Mouse (Mus musculus) forebrain, embryonic 14.5 days (tissue): ENCODE data around the gene Trmt11. TPM values are rescaled to one million over a fixed set of nuclear protein-coding genes. Genes with fewer than 3 reads are reported as not detected.

Experiments
- ATAC-seq: fragments of 200-750 bp; cut with Nextera tagmentation; 2 replicates; pipeline ENCODE4 v1.8.0; 2017; ENCODE audit warnings: mild to moderate bottlenecking, moderate library complexity
- DNase-seq: peaks from one replicate; pipeline ENCODE4 v3.0.0-alpha.2; 2015; ENCODE audit warnings: low spot score
- H3K27ac ChIP-seq: fragments of 300-500 bp; sonication (generic); 2 replicates; pipeline ENCODE4 v1.5.1; 2014; ENCODE audit warnings: low read depth, mild to moderate bottlenecking, control low read depth, low read length, moderate library complexity
- H3K27me3 ChIP-seq: fragments of 300-500 bp; sonication (generic); replicated peaks from 2 replicates; pipeline ENCODE4 v1.6.1; 2014; ENCODE audit warnings: low read length, control low read depth, mixed read lengths; ENCODE audit not compliant: control insufficient read depth, insufficient read depth
- H3K36me3 ChIP-seq: fragments of 300-500 bp; sonication (generic); 2 replicates; pipeline ENCODE4 v1.6.1; 2014; ENCODE audit warnings: low read length, control low read depth; ENCODE audit not compliant: control insufficient read depth, insufficient read depth
- H3K4me1 ChIP-seq: fragments of 300-500 bp; sonication (generic); 2 replicates; pipeline ENCODE4 v1.6.1; 2014; ENCODE audit warnings: antibody characterized with exemption, low read length, control low read depth; ENCODE audit not compliant: control insufficient read depth, insufficient read depth
- H3K4me2 ChIP-seq: fragments of 300-500 bp; sonication (generic); 2 replicates; pipeline ENCODE4 v1.6.1; 2014; ENCODE audit warnings: mild to moderate bottlenecking, control low read depth, low read length
- H3K4me3 ChIP-seq: fragments of 300-500 bp; sonication (generic); 2 replicates; pipeline ENCODE4 v1.5.1; 2014; ENCODE audit warnings: low read depth, low read length, control low read depth
- H3K9ac ChIP-seq: fragments of 300-500 bp; sonication (generic); 2 replicates; pipeline ENCODE4 v1.6.1; 2014; ENCODE audit warnings: mild to moderate bottlenecking, low read length, control low read depth, moderate library complexity
- H3K9me3 ChIP-seq: fragments of 300-500 bp; sonication (generic); replicated peaks from 2 replicates; pipeline ENCODE4 v1.6.1; 2016; ENCODE audit warnings: low read length, control low read depth, mixed read lengths; ENCODE audit not compliant: control insufficient read depth
- WGBS: fragments of 180-500 bp; shearing (Covaris S2); extraction: QIAGEN DNeasy Blood & Tissue Kit; methylation state at CpG from one replicate; pipeline ENCODE4 v1.1.7; 2014; 5-methylcytosine and 5-hydroxymethylcytosine counted together
- polyA plus RNA-seq: library from polyadenylated mRNA; unstranded; fragments of >200 nt; fragmentation: Nextera tagmentation; extraction: Ambion mirVana; gene quantifications from 2 replicates; pipeline ENCODE4 v1.2.1, GENCODE M21; 2014

Gene Trmt11
- polyA plus RNA-seq, 1 experiment from 2014 or later, result 21.4 TPM

GRCm38 (mm10) chr10:30624161-30625019 lies 23.8 kb upstream of the Trmt11 start:
- peak overlapping the region; percentile 62; the same call in 1 of the 2 replicates for H3K27ac ChIP-seq
- no peak overlapping the region for H3K4me2 ChIP-seq
- 35% methylated on average over 5 of the region's 5 CpGs for WGBS
- no peaks in the 10 kb centered on the region for H3K4me1 ChIP-seq
- no peaks in the 10 kb centered on the region for H3K9me3 ChIP-seq
- no peaks in the 10 kb centered on the region for H3K36me3 ChIP-seq
- H3K4me3 ChIP-seq, result no peak overlapping the region
- ATAC-seq (peak; percentile 94), DNase-seq (peak; percentile 84)
- H3K27me3 ChIP-seq, result no peaks in the 10 kb centered on the region
- H3K9ac ChIP-seq, result no peak overlapping the region

GRCm38 (mm10) chr10:30622928-30623327 lies 22.4 kb upstream of the Trmt11 start:
- ATAC-seq (no peak), DNase-seq (peak; percentile 56)
- Histone ChIP-seq H3K36me3 (no peaks in the 10 kb centered on the region), H3K9ac (no peak overlapping the region), H3K9me3 (no peaks in the 10 kb centered on the region), H3K27ac (no peak overlapping the region), H3K27me3 (no peaks in the 10 kb centered on the region), H3K4me1 (no peaks in the 10 kb centered on the region; the same call in 1 of the 2 replicates), H3K4me2 (no peak overlapping the region), H3K4me3 (no peak overlapping the region)

GRCm38 (mm10) chr10:30618918-30619210 lies 18.3 kb upstream of the Trmt11 start:
- Histone ChIP-seq H3K4me1 (no peaks in the 10 kb centered on the region; the same call in 1 of the 2 replicates), H3K4me3 (peak overlapping the region; percentile 64), H3K27me3 (no peaks in the 10 kb centered on the region), H3K9ac (peak overlapping the region; percentile 76), H3K36me3 (no peaks in the 10 kb centered on the region), H3K9me3 (no peaks in the 10 kb centered on the region), H3K4me2 (peak overlapping the region; percentile 78), H3K27ac (no peak overlapping the region)
- ATAC-seq, result no peak; the same call in 1 of the 2 replicates
- WGBS, result 38% methylated on average over 3 of the region's 3 CpGs
- no peak for DNase-seq

- Histone ChIP-seq H3K9me3 (no peaks in the 10 kb centered on the region), H3K9ac (peak overlapping the region; percentile 76)
- 1% methylated on average over 49 of the region's 49 CpGs for WGBS
Measured at GRCm38 (mm10) chr10:30618091-30618917, 17.8 kb upstream of the Trmt11 start.

GRCm38 (mm10) chr10:30613039-30613438 lies 12.5 kb upstream of the Trmt11 start:
- no peak for DNase-seq
- Histone ChIP-seq H3K27me3 (no peaks in the 10 kb centered on the region), H3K4me3 (no peak overlapping the region), H3K9me3 (no peaks in the 10 kb centered on the region), H3K36me3 (0 out of 2 replicates have a peak, but pooled peaks cover 12% of the 10 kb centered on the region), H3K4me2 (no peak overlapping the region), H3K27ac (no peak overlapping the region), H3K9ac (no peak overlapping the region), H3K4me1 (no peaks in the 10 kb centered on the region)
- ATAC-seq, result no peak
- WGBS, result 91% methylated on average over 4 of the region's 4 CpGs

More at GRCm38 (mm10) chr10:30618091-30618917, 17.8 kb upstream of the Trmt11 start:
- DNase-seq (peak; percentile 99), ATAC-seq (peak; percentile 99)
- Histone ChIP-seq H3K36me3 (0 out of 2 replicates have a peak, but pooled peaks cover under 1% of the 10 kb centered on the region), H3K27me3 (no peaks in the 10 kb centered on the region), H3K4me3 (peak overlapping the region; percentile 64), H3K4me2 (peak overlapping the region; percentile 78), H3K27ac (peak overlapping the region; percentile 89), H3K4me1 (no peaks in the 10 kb centered on the region; the same call in 1 of the 2 replicates)

GRCm38 (mm10) chr10:30609614-30610013 lies 9.1 kb upstream of the Trmt11 start:
- Histone ChIP-seq H3K4me1 (no peaks in the 10 kb centered on the region), H3K4me2 (no peak overlapping the region), H3K36me3 (0 out of 2 replicates have a peak, but pooled peaks cover 14% of the 10 kb centered on the region), H3K27me3 (no peaks in the 10 kb centered on the region), H3K27ac (no peak overlapping the region), H3K9me3 (no peaks in the 10 kb centered on the region), H3K4me3 (no peak overlapping the region), H3K9ac (no peak overlapping the region)
- no peak for DNase-seq
- ATAC-seq, result no peak

GRCm38 (mm10) chr10:30608109-30608508 lies 7.6 kb upstream of the Trmt11 start:
- WGBS, result 65% methylated on average over 2 of the region's 2 CpGs
- Histone ChIP-seq H3K4me2 (no peak overlapping the region), H3K27ac (no peak overlapping the region), H3K9me3 (no peaks in the 10 kb centered on the region), H3K9ac (no peak overlapping the region), H3K27me3 (no peaks in the 10 kb centered on the region), H3K4me3 (no peak overlapping the region), H3K36me3 (0 out of 2 replicates have a peak, but pooled peaks cover 12% of the 10 kb centered on the region), H3K4me1 (no peaks in the 10 kb centered on the region)
- ATAC-seq (no peak), DNase-seq (no peak)

- DNase-seq (peak; percentile 19), ATAC-seq (peak; percentile 85)
- under 1% methylated on average over 27 of the region's 27 CpGs for WGBS
- Histone ChIP-seq H3K4me2 (peak overlapping the region; percentile 82), H3K4me3 (peak overlapping the region; percentile 79), H3K27me3 (no peaks in the 10 kb centered on the region), H3K27ac (peak overlapping the region; percentile 84), H3K4me1 (peaks cover 10% of the 10 kb centered on the region), H3K9me3 (no peaks in the 10 kb centered on the region), H3K36me3 (peaks cover 18% of the 10 kb centered on the region), H3K9ac (peak overlapping the region; percentile 84)
Measured at GRCm38 (mm10) chr10:30600094-30600534, 435 bp downstream of the Trmt11 start.
